Mouse (Mus musculus) C2C12 (cell line): ENCODE data around the gene Ubac2.

Source experiments
- CTCF ChIP-seq: IDR thresholded peaks from one replicate; pipeline ENCODE4 v1.5.1; 2011; ENCODE audit not compliant: control insufficient read depth, insufficient read depth, insufficient read length
- MAX ChIP-seq: IDR thresholded peaks from one replicate; pipeline ENCODE4 v1.6.1; 2011; ENCODE audit warnings: mild to moderate bottlenecking, control low read depth
- MYOD1 ChIP-seq: IDR thresholded peaks from one replicate; pipeline ENCODE4 v1.6.1; 2011; ENCODE audit warnings: low read depth; ENCODE audit not compliant: control insufficient read depth, insufficient read length
- MYOG ChIP-seq: IDR thresholded peaks from one replicate; pipeline ENCODE4 v1.6.1; 2011; ENCODE audit not compliant: control insufficient read depth, insufficient read length; ENCODE audit errors: extremely low read depth
- USF1 ChIP-seq: IDR thresholded peaks from one replicate; pipeline ENCODE4 v1.6.1; 2011; ENCODE audit warnings: low read depth, mild to moderate bottlenecking, control low read depth, moderate library complexity

- TF ChIP-seq MYOD1, result no peak
- no peak for TF ChIP-seq CTCF
- no peak for TF ChIP-seq MYOG
- TF ChIP-seq USF1, result no peak
- TF ChIP-seq MAX, result no peak
These were observed 118.4 kb downstream of the Ubac2 start for GRCm38 (mm10) chr14:121996786-121997185.
